Mouse (Mus musculus) G1E (cell line): ENCODE data around the gene 6430571L13Rik.

Source experiments
- CTCF ChIP-seq: IDR thresholded peaks from 2 replicates; pipeline ENCODE4 v1.5.1; 2012; ENCODE audit warnings: low read depth, low read length, inconsistent platforms, mixed read lengths
- GATA1 ChIP-seq: IDR thresholded peaks from 2 replicates; pipeline ENCODE4 v1.6.1; 2012; ENCODE audit warnings: borderline replicate concordance, low read length, inconsistent platforms, mixed read lengths
- POLR2AphosphoS5 ChIP-seq: IDR thresholded peaks from 2 replicates; pipeline ENCODE4 v1.6.1; 2012; ENCODE audit warnings: low read depth, low read length, inconsistent platforms; ENCODE audit not compliant: insufficient replicate concordance
- TAL1 ChIP-seq: conservative IDR thresholded peaks from 2 replicates; pipeline ENCODE4 v1.6.1; 2012; ENCODE audit warnings: low read depth, low read length, inconsistent platforms, mixed read lengths

GRCm38 (mm10) chr9:107290897-107291296 is 49.5 kb upstream of the 6430571L13Rik start:
- TF ChIP-seq CTCF (peak; percentile 83), TAL1 (no peak), GATA1 (no peak), POLR2AphosphoS5 (no peak)
